Mouse (Mus musculus) cerebellum, adult 2 months (tissue): ENCODE data around the gene Mrm1.

Experiments used
- CTCF ChIP-seq: fragments of 200-500 bp; IDR thresholded peaks from 2 replicates; pipeline ENCODE4 v1.5.1; 2011; ENCODE audit warnings: low read depth, mild to moderate bottlenecking, control low read depth, low read length, moderate library complexity, borderline replicate concordance; ENCODE audit not compliant: insufficient read depth
- POLR2A ChIP-seq: fragments of 200-500 bp; IDR thresholded peaks from 2 replicates; pipeline ENCODE4 v1.6.1; 2011; ENCODE audit warnings: low read length, control low read depth, borderline replicate concordance; ENCODE audit not compliant: insufficient read depth

- no peak for TF ChIP-seq POLR2A
- no peak for TF ChIP-seq CTCF
Measured at GRCm38 (mm10) chr11:84780143-84780870, 39.0 kb downstream of the Mrm1 start.
